Mouse (Mus musculus): ENCODE measurements around the gene Rgs6.

The Rgs6 gene

DNA sequence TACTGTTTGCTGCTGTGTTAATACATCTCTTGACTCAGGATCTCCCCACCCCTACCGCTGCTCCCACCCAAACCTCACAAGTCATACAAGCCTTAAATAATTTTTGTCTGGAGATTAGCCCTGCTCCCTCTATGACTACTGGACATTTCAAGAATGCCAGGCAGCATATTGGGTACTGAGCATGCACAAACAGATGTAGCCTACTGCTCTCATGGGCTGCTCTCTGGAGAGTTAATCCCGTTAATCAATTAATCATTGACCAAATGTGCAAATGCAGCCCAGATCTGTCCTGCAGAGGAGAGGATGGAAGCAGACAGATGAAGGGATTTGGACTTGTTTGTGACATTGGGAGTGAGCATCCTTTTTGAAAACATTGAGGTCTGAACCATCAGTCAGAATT lies at the start of gene Rgs6:
Gene Rgs6, plus strand, starts transcription at position 276 of the 400 bp plus-strand sequence.
- no peak for DNase-seq (ENCODE audit: low spot score)

DNA sequence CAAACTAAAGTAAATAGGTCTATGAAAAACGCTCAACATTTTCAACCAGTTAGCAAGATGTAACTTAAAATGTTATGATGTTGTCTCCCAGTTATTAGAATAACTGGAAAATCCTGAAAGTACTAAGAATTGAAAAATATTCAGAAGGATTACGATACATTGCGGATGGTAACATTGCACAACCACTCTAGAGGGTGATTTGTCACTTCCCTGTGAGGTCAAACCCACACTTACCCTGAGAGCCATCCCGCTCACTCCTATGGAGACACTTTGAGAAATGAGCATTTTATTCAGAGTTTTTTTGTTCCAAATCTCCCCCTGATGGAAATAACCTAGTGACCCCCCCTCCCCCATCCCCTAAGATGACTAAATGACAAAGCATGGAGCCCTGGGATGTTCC lies 41.0 kb upstream of the Rgs6 start:
- DNase-seq (ENCODE audit: low spot score), result no peak

DNA sequence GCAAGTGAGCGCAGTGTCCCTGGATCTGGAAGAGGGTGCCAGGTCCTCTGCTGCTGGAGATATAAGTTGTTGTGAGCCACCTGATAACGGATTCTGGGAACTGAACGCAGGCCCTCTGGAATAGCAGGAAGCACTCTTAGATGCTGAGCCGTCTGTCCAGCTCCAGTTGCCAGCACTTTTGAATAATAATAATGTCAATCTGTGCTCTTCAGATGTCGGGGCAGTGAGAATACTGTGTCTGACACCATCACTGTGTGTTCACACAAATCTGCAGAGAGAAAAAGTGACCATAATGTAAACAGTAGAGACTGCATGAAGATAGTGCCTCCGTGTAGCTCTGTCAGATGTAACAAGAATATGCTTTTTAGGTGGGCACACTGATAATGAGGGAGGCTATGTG lies 38.9 kb upstream of the Rgs6 start:
- no peak for DNase-seq (ENCODE audit: low spot score)

DNA sequence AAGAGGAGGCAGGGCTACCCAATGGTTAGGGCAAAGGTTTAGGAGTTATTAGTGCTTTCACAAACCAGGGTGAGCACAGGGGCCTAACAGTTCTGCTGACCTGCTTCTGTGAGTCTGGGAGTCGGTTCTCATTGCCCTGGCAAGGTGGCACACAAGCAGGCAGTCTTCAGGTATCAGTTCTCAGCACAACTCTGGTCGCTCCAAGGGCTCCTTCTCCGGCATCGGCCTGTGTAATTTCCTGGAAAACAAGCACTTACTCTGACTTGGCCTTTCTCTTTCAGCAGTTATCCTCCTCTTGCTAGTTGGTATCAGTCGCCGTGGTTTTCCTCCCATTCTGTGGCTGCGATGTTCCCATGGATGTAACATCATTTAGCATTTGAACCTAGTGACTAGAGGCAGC lies 38.0 kb upstream of the Rgs6 start:
- no peak for DNase-seq (ENCODE audit: low spot score)

DNA sequence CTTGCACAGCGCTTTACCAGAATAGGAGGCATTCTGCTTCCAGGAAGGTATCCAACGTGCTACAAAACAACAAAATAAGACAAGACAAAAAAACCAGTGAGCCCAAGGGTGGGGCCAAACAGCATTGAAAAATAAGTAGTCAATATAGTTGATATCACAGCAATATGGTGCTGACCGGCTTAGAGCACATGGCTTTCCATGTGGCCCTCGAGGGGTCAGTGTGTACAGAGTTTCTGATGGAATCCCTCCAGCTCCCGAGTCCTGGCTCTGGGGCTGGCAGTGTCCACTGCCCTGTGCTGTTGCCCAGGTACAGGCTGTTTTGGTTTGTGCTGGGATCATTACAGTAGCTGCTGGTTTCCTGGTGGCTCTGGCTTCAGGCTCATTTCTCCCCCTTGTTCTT lies 35.7 kb upstream of the Rgs6 start:
- no peak for DNase-seq (ENCODE audit: low spot score)

DNA sequence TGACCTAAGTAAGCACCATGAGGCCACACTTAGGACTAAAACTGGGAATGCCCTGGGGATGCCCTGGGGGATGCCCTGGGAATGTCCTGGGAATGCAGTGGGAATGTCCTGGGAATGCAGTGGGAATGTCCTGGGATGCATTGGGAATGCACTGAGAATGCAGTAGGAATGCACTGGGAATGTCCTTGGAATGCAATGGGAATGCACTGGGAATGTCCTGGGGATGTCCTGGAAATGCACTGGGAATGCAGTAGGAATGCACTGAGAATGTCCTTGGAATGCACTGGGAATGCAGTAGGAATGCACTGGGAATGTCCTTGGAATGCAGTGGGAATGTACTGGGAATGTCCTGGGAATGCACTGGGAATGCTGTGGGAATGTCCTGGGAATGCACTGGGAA lies 25.2 kb upstream of the Rgs6 start:
- DNase-seq (ENCODE audit: low spot score), result no peak

DNA sequence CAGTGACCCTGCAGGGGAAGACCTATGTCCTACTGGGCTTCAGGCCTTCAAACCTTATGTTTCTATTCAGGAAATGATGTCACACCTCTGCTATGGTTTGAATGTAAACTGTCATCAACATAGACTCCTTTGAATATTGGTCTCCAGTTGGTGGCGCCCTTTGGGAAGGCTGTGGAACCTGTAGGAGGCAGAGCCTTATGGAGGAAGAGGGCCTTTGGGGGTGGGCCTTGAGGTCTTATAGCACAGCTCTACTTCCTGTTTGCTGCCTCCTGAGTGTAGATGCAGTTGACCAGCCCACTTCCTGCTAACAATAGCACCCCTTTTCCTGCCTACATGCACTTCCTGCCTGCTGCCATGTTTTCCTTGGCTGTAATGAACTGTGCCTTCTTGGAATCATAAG lies 19.7 kb upstream of the Rgs6 start:
- no peak for DNase-seq (ENCODE audit: low spot score)

DNA sequence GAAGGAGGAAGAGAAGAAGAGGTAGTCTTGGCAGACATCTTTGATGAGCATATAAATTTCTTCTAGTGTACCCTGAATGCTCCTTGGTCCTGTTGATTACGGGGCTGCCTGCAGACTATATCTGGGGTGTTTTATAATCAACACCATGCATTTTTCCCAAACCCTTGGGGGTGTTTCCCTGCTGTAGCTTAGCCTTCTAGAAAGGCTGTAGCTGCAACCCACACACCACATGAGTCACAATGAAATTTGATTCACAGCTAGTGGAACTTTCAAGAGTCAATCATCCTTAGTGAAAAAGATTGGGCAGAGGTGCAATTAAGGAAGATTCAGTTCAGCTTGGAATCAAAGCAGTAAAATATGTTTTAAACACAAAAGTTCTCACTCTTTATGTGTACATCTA lies 15.4 kb upstream of the Rgs6 start:
- no peak for DNase-seq (ENCODE audit: low spot score)

DNA sequence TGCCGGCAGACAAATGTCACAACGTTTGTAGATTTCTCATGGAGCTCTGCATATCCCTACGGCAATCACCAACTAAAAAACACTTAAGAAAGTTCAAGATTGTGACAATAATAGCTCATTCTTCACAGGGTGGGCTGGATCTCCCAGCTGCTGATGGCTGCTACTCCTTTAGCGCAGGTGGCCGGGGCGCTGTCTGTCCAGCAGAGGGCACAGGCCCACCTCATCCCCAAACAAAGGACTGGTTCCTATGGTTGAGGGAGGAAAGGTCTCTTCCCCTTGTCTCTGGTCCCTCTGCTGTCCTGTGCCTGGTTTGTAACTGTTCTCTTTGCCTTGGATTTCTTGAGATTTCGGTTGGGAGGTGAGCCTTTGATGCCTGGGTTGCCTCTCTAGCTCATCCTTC lies 1.5 kb upstream of the Rgs6 start:
- DNase-seq (ENCODE audit: low spot score), result no peak

DNA sequence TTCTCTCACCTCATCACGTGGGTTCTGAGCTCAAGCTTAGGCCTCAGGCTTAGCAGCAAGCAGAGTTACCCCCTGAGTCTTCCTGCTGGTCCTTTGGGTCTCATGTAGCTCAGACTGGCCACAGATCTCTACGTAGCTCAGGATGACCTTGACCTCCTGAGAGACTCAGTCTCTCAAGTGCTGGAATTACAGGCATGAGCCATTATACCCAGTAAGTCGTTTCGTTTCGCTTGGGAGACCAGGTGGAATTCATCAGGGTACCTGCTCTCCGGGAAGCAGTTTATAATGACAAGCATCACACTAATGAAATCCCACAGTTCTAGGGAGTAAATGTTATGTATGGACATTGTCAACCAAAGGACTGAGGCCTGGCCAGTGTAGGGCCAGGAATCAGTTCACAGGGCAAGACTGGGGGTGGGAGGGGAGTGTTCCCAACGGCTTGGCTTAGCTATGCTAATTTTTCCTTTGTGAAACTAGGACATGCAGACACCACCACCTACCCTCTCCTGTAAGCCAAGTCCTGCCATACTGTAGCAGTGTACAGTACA lies 670 bp upstream of the Rgs6 start:
- DNase-seq (ENCODE audit: low spot score), result no peak

DNA sequence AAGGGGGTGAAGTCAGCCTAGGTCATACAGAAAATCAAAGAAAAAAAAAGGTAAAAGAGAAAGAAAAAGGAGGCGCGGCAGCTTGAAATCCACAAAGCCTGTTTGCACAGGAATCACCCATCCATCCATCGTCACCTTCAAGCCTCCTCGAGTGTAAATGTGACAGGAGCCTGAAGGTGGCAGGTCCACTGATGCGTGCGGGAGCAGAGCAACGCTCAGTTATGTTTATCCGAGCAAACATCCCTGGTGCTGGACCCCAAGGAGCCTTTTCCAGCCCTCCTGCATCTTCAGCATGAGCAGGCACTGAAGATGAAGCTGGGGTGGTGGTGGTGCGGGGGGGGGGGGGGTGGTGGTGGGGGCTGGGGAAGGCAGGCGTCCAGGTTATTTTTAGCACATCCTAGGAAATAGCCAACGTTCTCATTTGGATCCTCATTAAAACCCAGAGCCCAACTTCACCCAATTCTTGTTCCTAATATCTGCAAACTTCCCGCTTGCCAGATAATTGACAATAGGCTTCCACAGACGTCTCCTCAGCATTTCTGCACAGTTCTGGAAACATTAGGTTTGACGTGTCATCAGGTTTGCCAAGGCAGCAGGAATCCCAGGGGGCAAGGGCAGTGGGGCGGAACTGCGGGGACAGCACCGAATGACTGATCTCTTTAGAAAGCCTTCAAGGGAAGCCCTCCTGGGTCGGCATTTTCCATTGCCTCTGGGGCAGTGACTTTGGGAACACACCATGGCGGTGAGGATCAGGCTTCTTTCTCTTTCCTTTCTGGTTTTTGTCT lies 946 bp downstream of the Rgs6 start:
- DNase-seq (ENCODE audit: low spot score), result no peak

DNA sequence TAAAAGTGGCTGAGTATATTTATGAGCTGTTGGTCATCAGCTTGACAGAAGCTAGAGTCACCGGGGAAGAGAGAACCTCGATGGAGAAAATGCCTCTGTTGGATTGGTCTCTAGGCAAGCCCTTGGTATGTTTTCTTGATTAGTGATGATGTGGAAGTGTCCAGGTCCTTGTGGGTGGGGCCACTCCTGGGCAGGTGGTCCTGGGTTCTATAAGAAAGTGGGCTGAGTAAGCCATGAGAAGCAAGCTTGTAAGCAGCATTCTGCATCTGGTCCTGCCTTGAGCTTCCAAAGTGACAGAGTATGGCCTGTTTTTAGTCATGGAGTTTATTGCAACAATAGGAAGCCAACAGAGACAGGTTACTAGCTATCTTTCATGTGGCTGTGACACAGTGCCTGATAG lies 10.9 kb downstream of the Rgs6 start:
- DNase-seq (ENCODE audit: low spot score), result no peak

DNA sequence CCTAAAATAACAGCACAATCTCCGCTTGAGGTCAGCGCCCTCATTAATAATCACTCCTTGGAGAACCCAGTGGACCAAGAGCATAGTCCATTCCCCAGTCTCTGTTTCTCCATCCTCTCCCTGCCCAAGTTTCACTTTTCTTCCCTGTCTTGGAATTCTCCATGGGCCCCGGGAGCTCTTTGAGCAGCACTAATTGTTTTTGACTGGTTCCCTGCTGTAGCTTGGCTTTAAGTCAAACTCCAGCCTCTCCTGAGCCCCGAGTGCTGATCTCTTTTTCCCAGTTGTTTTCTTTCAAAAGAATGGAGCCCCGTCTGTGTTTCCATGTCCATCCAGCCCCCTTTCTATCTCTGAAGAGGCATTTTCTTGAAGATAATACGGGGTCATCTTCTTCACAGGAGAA lies 12.3 kb downstream of the Rgs6 start:
- DNase-seq (ENCODE audit: low spot score), result no peak

DNA sequence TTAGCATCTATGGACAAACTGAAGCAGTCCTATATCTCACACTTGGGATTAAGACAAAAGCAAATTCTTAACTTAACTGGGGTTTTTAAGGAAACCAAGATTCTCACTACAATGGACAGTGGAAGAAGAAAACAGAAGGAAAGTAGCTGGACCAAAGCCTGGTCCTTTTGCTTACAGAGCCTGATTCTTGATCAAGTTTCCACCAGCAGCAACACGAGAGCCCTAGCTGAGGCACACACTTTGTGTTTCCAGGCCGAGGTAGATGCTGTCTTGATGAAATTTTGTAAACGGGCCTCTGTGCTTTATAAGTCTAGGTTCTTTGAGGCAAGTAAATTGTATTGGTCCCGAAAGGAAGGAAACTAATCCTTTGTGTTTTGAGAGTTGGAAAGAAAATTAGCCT lies 14.7 kb downstream of the Rgs6 start:
- DNase-seq (ENCODE audit: low spot score), result no peak

DNA sequence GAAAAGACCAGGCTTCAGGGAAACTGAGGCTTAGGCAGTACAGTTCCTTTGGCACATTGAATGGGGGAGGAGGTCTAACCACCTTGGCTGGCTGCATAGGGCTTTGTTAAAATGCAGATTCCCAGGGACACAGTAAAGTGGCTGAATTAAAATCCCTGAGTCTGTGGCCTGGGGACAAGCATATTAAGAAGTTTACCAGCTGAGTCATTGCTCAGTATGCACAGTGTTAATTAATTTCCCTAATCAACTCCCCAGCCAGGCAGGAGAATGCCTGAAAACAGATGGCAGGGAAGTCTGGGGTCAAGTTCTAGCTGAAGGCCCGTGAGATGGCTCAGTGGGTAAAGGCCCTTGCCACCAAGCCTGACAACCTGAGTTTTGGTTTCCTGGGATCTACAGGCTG lies 15.2 kb downstream of the Rgs6 start:
- DNase-seq (ENCODE audit: low spot score), result no peak

DNA sequence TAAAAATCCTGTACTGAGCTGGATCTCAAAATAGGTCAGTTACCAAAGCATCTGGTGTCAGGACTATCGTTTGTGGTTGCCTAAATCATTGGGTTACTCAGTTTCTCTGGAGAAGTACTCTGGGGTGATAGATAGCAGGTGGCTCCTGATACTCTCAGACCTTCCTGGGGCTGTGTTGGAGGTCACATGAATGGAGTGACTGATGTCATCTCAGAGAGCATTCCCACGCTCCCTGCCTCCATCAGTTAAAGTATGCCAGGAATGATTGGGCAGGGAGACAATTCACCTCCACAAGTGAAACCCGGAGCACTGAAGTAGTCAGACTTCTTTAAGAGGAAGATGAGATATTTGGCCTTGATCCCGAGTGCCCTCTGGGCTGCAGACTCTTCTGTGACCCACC lies 15.9 kb downstream of the Rgs6 start:
- no peak for DNase-seq (ENCODE audit: low spot score)

DNA sequence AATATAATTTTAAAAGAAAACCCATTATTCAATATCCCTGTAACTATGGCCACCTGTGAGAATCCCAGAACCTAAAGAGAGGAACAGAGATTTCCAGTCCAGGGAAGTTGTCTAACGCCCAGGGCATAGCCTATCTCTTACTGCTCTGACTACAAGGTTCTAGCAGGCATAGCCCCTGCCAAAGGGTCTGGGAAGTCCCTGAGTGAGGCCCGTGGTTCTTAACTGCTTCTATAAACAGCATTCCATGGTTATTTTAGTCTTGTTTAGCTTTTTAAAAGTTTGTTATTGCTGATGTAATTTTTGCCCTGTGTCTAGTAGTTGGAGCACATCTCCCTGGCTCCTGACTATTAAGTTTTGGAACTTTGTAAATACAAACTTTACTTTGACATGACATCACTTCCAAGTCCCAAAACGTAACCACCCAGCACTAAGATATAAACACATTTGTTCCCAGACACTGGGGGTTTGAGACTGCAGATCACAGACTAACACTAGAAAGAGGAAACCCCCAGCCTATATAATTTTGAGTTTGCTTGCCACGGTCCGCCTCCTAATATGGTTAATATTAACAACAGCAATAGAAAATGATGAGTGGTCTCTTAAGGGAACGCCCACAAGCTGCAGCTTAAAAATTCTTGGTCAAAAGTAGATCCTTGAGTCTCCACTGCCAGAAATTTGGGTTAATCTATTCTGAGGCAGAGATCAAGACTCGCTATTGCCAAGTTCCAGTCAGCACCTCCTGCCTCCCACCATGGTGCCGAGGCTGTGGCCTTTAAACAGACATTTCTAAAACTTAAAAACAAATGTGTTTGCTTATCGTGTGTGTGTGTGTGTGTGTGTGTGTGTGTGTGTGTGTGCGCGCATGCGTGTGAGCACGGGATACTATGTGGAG lies 24.9 kb downstream of the Rgs6 start:
- DNase-seq (ENCODE audit: low spot score), result no peak

DNA sequence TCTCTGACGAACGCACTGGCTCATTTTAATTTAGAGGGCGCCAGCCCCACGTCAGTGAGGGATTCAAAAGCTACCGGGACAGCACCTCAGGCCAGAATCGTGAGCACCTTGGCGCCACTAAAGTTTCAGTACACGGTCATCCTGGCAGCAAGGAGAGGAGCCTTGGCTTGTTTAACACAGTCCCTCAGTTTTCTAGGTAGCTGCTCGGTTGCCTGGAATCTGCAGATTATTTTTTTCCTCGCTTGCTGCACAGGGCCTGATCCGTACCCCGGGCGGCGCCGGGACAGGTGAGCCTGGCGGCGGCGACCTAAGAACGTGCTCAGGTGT lies 28.4 kb downstream of the Rgs6 start:
- no peak for DNase-seq (ENCODE audit: low spot score)

DNA sequence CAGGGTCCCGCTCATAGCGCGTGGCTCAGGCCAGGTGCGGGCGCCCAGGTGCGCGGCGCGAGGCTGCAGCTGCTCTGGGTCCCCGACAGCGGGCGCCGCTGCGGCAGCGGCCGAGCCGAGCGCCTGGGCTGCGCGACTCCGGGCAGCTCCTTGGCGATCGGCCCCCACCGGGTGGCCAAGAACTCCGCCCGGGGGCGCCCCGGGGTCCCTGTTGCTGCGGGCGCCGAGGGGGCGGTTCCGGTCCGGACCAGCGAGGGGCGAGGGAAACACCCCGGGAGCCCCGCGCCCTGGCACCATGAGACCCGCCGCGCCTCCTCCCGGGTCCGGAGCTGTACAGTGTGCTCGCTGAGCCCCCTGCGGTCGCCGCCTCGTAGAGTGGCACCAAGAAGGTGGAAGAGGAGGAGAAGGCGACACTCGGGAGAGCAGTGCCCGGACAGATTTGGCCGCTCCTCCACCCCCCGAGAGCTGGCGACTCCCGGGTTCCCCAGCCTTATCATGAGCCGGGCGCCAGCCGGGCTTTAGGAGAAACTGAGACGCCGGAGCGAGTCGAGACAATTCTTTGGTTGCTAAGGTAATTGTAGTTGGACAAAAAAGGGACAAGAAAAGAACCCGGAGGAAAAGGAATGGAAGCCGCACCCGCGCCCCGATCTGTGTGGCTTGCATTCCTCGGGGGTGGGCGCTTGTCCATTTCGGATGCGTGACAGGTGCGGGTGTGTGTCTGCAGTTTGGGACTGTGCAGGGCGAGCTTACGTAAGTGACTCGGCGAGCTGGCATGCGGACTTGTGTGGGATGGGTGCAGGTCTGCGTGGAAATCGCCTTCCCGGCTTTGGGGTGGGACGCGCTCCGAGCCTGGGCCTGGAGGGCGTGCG lies 29.0 kb downstream of the Rgs6 start:
- DNase-seq (ENCODE audit: low spot score), result peak; percentile 29

DNA sequence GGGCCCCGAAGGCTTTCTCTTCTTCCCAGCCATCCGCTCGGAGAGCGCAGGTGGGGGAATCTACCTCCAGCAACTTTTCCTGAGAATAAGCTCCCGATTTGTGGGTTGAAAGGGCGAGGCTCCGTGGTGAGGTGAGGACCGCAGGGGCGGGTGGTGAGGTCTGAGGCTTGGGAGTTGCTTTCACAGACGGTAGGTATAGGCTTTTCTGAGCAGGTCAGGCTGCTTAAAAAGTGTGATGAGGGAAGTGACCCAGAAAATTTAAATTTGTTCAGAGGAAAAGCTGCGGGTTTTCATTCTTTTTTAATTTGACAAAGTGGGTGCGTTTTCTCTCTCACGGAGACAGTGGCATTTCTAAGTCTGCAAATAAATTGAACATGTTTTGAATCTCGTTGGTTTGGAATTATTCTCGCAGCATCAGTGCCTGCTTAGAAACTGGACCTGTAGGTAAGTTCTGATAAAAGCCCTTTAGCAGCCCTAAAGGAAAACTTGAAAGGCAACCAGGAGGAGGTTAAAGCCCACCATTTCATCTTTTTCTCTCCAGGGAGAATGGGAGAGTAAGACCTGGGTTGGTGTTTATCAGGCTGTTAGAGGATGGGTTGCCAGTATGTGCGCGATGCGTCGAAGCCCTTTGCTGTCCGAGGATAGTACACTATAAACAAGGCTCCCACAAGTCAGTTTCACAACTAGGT lies 29.7 kb downstream of the Rgs6 start:
- DNase-seq (ENCODE audit: low spot score), result no peak

DNA sequence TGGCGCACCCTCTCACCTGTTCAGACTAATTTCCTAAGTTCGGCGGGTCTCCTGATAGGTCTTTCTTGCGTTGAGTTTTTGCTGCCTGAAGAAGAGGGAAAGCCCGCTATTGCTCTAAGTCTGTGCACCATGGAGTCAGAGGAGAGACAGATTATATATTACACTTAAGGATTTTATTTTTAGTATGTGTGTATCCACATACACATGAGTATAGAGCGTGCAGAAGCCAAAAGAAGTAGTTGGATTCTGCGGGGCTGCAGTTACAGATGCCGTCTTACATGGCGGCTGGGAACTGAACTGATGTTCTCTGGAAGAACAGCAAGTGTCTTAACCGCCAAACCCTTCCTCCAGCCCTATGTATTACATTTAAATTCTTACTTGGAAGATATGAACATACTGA lies 52.3 kb downstream of the Rgs6 start:
- no peak for DNase-seq (ENCODE audit: low spot score)

DNA sequence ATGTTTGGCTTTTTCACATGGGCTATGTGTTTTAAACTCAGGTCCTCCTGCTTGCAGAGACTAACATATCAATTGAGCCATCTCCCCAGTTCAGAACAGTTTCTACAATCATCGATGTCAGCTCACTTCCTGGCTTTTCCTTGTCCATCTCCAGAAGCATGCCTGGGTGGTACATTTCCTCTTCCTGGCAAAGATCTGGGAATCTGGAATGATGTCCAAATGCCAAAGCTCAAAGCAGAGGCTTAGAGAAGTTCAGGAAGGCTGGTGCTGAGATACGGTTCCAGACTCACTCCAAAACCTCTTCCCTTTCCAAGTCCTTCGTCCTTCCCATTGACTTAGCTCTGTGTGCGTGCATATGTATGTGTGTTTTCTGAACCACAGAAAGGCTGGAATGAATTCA lies 59.8 kb downstream of the Rgs6 start:
- DNase-seq (ENCODE audit: low spot score), result no peak
